Mouse (Mus musculus) urinary bladder, postnatal 4 days (tissue): Measurements from ENCODE around the gene C1qtnf6.

Source experiments
- DNase-seq, 2 experiments: peaks; one replicate each; pipeline ENCODE4 v3.0.0; 2021 to 2022; ENCODE audit warnings: low spot score in 2 of 2

The C1qtnf6 gene

DNA sequence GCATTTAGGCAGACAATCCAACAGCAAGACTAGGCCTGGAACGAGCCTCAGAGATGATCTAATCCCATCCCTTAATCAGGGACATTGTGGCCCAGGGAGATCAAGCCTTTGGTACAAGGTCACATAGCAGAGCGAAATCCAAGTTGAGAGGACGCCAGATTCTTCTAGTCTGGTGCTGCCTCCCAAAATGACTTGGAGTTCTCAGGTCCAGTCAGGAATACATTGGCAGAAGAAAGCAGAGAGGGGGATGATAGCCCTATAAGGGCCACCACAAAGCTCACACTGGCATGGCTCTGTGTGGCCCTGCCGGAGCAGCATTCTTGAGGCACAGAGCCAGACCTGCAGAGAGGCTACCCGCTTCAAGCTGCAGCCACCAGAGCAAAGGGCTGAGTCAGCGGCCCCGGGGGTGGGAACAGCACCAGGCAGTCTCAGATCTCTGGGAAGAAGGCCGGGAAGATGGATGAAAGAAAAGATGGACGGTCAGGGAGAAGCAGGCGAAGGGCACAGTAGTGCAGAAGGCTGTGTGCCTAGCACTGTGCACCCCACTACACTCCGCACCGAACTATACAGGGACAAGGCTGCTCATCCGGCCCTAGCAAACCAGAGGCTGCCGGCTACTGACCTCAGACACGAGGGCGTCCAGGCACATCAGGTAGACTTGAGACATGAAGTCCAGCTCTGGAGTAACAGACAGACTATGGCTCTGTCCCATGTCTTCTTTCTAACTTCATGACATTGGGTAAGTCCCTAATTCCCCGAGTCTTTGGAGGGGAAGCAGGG, at the start of gene C1qtnf6:
TSS of gene C1qtnf6 (minus strand) at position 746 of the 780 bp plus-strand sequence.
- peak in 1 of 2 experiments; percentile 60 for DNase-seq

- DNase-seq: no peak
Measured at GRCm38 (mm10) chr15:78576284-78576810, 45.1 kb upstream of the C1qtnf6 start.

DNA sequence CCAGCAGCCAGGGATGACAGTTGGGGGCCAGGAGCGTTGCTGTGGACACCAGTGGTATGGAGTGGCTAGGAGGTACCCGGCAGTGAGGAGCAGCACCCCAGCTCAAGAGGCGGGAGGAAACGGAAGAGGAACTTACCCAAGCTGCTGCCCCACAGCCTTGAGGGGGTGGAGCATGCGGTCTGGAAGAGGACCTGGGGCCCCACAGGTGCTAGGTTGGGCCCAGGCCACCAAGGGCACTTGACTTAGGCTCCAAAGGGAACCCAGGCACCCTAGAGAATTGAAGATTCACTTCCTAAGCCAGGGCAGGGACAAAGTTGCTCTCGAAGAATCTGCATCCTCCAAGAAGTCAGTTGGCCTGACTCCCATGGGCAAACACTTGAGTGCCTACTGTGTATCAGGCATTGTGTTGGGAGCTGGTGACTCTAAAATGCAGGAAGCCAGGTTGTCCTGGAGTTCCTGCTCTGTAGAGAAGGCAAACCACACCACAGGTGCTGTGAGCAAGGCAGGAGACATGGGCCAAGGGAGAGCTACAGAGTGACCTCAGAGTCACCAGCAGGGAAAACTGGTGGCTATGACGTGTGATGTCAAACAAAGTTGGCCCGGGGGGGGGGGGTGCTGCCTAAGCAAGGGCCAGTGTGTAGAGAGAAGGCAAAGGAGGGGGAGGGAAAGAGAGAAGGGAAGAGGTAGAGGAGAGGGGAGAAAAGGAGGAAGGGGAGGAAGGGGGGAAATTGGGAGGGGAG, 41.6 kb upstream of the C1qtnf6 start, which contains the start of gene Rac2:
TSS of gene Rac2 (minus strand) at position 126 of the 740 bp plus-strand sequence.
- no peak for DNase-seq

GRCm38 (mm10) chr15:78572270-78572600, 41.0 kb upstream of the C1qtnf6 start:
- DNase-seq: no peak

DNA sequence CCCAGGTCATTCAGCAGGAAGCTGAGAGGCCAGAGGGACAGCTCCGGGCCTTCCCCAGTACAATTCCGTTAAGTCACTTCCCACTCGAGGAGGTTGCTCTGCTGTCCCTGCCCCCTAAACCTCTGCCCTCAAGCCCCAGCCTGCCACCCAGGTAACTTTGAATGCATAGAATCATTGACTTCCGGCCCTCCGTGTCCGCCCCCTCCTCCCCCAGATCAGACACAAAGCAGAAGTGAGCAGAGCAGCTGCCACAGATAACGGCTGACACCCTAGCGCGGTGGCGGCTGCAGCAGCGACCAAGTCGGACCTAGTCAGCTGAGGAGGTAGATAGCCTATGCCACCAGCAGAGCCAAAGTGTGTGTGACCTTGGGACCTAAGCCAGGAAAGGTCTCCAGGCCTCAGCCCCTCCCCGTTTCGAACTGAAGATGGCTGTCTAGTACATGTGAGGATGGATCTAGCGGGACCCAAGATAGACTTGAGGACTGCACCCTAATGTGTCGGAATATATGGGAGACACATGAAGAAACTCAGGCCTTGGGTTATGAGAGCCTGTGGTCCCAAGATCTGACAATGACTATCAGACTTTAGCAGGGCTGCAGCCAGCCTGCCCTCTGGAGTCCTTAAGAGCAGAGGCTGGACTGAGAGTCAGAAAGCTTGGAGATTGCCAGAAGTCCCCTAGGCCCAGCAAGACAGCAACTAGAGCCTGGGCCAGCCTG, 40.5 kb upstream of the C1qtnf6 start:
- no peak for DNase-seq

DNA sequence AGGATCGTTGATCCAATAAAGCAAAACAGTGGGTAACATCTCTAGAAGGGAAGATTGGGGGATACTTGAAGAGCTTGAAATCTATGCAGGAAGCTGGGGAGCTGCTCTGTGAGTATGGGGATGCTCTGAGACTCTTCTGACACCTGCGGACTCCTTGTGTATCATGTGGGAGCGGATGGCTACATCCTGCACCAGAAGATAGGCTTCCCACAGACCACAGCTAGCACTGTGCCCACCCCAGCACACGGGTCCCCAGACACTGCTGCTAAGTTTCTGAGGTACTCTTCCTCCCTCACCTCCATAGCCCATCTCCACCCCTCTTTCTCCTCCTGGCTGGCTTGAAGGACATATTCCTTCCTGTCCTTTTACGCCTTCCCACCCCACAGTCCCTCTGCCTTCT, 39.0 kb upstream of the C1qtnf6 start:
- DNase-seq: no peak

- DNase-seq: no peak
Measured at GRCm38 (mm10) chr15:78567608-78568120, 36.4 kb upstream of the C1qtnf6 start.

- DNase-seq: no peak
Measured at GRCm38 (mm10) chr15:78564764-78565435, 33.7 kb upstream of the C1qtnf6 start.

DNA sequence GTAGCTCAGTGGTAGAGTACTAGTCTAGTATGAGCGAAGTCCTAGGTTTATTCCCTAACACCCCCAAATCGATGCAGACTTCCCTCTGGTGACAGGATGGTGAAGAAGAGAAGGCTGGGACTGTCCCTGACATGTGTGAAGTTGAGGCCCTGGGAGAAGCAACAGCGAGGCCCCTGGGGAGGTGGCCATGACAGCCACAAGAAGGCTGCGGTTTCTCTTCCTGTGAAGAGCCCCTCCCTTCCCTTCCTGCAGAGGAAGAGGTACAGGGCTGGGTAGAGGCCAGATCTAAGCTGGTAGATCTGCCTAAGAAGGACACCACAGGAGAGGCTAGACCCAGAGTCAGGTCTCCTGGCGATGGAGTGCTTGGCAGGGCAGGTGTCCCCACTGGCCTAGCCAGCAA, 32.7 kb upstream of the C1qtnf6 start:
- DNase-seq: no peak

GRCm38 (mm10) chr15:78563344-78563743, 32.1 kb upstream of the C1qtnf6 start:
- no peak for DNase-seq

DNA sequence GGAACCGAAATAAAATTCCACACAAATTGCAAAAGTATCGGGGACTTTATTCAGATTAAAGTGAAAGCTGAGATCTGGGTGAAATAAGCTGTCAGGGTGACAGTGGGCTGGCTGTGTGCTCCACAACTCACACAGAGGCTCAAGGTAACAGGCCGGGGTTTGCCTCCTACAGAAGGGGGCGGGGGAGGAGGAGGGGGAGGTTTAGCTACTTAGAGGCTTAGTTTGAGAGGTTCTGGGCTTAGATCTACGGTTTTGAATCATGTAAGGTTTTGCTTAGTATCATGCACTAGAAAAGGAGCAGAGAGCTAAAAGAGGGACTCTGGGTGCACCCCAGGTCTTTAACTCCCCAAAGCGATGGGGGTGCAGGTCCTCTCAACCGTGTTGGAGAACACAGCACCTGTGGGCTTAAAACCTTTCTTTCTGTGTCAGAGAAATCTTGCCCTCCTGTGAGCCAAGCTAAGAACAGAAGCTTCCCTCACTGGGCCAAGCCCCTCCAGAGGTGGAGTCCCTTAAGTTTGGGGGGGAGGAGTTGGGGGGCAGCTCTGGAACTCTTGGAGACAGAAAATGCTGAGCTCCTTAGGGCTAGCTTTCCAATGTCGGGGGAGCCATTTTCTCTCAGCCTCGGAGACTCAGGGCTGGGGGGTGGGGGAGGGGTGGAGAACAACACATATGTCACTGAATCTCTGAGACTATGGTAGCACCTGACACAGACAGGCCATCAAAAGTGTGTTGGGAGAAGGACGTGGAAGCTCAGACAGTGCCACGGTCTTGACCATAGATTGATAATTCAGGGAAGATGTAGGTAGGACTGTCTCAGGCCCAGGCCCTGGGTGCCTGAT, 28.1 kb upstream of the C1qtnf6 start:
- no peak for DNase-seq

- DNase-seq: no peak
Measured at GRCm38 (mm10) chr15:78557693-78558535, 26.7 kb upstream of the C1qtnf6 start.

DNA sequence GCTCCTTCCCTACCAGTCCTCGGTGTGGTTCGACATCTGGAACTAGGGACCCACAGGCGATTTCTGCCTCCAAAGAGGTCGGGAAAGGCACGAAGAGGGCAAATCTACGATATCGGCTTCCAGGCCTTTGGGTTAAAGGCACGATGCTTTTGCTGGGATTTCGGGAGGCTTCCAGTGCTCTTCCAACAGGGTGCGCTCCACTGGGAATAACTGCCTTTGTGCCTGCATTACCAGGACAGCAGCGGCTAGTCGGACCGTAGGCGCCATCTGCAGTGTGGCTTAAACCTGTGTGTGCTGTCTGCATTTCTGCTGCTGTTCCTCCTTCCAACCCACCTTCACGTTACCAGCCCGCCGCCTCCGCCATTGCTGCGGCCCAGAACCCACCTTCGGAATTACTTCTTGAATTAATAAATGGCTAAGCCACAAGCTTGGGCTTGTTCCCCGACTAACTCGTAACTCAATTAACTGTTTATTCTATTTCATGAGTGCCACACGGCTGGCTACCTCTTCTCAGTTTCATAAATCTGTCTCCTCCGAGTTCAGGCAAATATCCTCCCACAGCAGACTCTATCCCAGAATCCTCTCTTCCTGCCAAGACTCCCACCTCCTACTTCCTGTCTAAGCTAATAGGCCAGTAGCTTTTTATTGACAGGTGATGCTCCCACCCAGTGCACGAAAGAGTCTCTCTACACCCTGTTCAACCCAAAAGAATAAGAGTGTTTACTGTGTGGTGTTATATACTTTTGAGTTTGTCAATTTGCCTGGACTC, 23.5 kb upstream of the C1qtnf6 start:
- DNase-seq: no peak

- DNase-seq: no peak
Measured at GRCm38 (mm10) chr15:78549189-78549734, 18.0 kb upstream of the C1qtnf6 start.

GRCm38 (mm10) chr15:78548711-78549110, 17.5 kb upstream of the C1qtnf6 start:
- DNase-seq: no peak

DNA sequence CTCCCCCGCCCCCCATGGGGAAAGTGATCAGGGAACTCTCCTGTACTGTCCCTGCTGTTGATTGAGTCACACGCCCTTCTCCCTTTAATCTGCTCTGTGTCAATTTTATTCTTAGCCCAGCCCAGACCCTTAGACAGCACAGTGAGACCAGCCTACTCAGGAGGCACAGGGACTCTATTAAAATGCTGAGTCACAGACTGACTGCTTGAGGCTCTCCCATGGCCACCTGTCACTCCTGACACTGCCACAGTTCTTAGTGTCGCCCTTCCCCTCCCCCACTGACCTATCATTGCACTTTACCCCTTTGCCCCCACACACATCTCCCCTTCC, 17.1 kb upstream of the C1qtnf6 start:
- no peak for DNase-seq

DNA sequence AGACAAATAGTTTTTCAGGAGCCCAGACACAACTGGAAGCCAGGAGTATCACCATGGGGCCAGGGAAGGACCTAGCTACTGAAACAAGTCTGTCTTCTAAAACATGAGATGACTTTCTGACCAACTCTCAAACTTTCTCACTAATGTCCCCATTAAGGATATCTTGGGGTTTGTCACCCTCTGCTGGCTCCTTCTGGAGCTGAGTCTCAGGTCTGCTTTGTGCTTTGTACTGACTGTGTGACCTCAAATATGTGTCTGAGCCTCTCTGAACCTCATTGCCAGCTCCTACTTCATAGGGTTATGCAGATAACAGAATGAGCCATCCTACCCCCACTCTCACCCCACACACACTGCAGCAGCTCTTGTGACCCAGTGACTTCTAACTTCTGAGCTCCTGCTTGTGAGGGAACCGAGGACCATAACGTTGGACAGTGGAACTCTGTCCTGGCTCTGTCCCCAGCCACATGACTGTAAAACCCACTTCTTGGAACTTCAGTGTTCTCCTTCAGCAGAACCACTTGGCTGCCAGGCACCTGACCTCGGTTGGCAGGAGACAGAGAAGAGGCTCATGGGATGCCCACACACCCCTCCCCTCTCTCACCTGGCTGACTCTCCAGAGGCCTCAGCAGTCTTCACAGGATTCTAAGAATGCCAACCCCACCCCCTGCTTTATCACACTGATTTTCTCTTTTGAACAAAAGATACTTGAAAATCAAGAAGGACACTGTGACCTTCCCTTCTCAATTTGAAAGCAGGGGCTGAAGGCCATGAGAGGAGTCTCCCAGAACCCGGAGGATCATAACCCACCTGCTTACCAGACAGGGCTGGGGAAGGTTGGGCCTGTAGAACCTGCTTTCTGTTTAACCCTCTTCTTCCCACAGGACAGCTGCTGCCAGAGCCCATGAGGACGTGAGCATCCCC, 16.5 kb upstream of the C1qtnf6 start:
- no peak for DNase-seq

DNA sequence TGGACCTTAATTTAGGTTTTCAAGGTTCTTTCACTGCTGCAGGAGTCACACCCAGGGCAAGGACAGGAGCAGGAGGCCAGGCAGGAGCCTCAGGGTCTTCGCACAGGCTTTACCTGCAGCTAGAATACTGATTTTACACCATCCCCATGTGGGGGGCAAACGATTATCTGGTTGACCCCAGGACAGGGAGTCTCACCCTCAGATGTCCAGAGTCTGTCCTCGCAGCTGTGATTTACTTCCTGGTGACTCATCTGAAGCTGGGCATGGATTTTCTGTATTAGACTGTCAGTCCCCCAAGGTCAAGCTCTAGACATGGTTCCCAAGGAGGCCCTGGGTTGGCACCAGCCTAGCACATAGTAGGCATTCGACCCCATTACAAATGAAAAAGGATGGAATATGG, 14.8 kb upstream of the C1qtnf6 start:
- no peak for DNase-seq
